In genomic region chr3:136050635-136051034, GRCm38 (mm10) we compare ENCODE assay signal across 20 mouse cellular contexts.
DNase-seq lines count a peak whose midpoint lies in the region; ATAC-seq lines count a peak whose summit lies in the region.
"Had no signal": no experiment of that assay in that cellular context is flagged by ENCODE, and none has a peak within 500 bp of the region (broad histone marks: within the 10 kb centered on the region; RNA-seq: fewer than 3 reads in every experiment).

No protein-coding gene starts in this region.

- 91% methylated on average over 3 of the region's 3 CpGs for WGBS in forebrain, embryonic 11.5 days

- no peaks in the 10 kb centered on the region for H3K36me3 ChIP-seq in forebrain, embryonic 11.5 days (ENCODE audit: control insufficient read depth, insufficient read depth, low read length)
- H3K36me3 ChIP-seq: embryonic facial prominence, embryonic 10.5 days; embryonic facial prominence, embryonic 12.5 days; forebrain, embryonic 12.5 days had no signal

- no peaks in the 10 kb centered on the region for H3K9me3 ChIP-seq in forebrain, embryonic 11.5 days (ENCODE audit: control insufficient read depth, low read length)
- H3K9me3 ChIP-seq: embryonic facial prominence, embryonic 10.5 days; embryonic facial prominence, embryonic 12.5 days; forebrain, embryonic 12.5 days had no signal

- DNase-seq in forebrain, embryonic 11.5 days (ENCODE audit: low spot score), result no peak
- no peak for DNase-seq in left cerebral cortex, postnatal 25 days (ENCODE audit: low spot score in 2 of 2)
- DNase-seq: adrenal gland, adult 2 months; adrenal gland, postnatal 10 days; adrenal gland, postnatal 25 days; cerebellum, adult 11 months; cerebellum, adult 18-20 months; cerebellum, adult 8-10 months; cerebellum, adult 9-11 months; cerebellum, postnatal 14 days; cerebellum, postnatal 36 days had no signal

- no peak overlapping the region for H3K9ac ChIP-seq in forebrain, embryonic 11.5 days (ENCODE audit: low read length)
- H3K9ac ChIP-seq: embryonic facial prominence, embryonic 12.5 days; forebrain, embryonic 12.5 days had no signal

- H3K27ac ChIP-seq in forebrain, embryonic 11.5 days (ENCODE audit: low read depth, low read length), result no peak overlapping the region
- H3K27ac ChIP-seq: embryonic facial prominence, embryonic 10.5 days; embryonic facial prominence, embryonic 12.5 days; forebrain, embryonic 12.5 days had no signal

- no peak overlapping the region for H3K4me3 ChIP-seq in forebrain, embryonic 11.5 days (ENCODE audit: low read depth, low read length)
- H3K4me3 ChIP-seq: embryonic facial prominence, embryonic 10.5 days; embryonic facial prominence, embryonic 12.5 days; forebrain, embryonic 12.5 days had no signal

- intact Hi-C loops in left cerebral cortex, postnatal 25 days (cut with DNase I), result no loop called here

- H3K4me1 ChIP-seq in forebrain, embryonic 11.5 days (replicated peaks; ENCODE audit: control insufficient read depth, insufficient read depth, low read length), result no peaks in the 10 kb centered on the region
- H3K4me1 ChIP-seq: embryonic facial prominence, embryonic 10.5 days; embryonic facial prominence, embryonic 12.5 days; forebrain, embryonic 12.5 days had no signal

- no peaks in the 10 kb centered on the region for H3K27me3 ChIP-seq in forebrain, embryonic 11.5 days (ENCODE audit: control insufficient read depth, insufficient read depth, low read length)
- H3K27me3 ChIP-seq: embryonic facial prominence, embryonic 12.5 days; forebrain, embryonic 12.5 days had no signal

- H3K4me2 ChIP-seq in forebrain, embryonic 11.5 days (ENCODE audit: low read depth, low read length, severe bottlenecking), result no peak overlapping the region
- H3K4me2 ChIP-seq: embryonic facial prominence, embryonic 12.5 days; forebrain, embryonic 12.5 days had no signal

- ATAC-seq in granulocyte monocyte progenitor cell, adult 5-6 weeks (replicated peaks; ENCODE audit: poor library complexity, severe bottlenecking), result peak; percentile 71
- peak; percentile 66 for ATAC-seq in megakaryocyte, adult 5-6 weeks (ENCODE audit: poor library complexity, severe bottlenecking)
- ATAC-seq in megakaryocyte-erythroid progenitor cell, adult 5-6 weeks (replicated peaks; ENCODE audit: low FRiP score, low TSS enrichment, poor library complexity, severe bottlenecking), result peak; percentile 34; the same call in 1 of the 2 replicates
- no peak for ATAC-seq in inflammation-experienced regulatory T-cells, adult 6 months
- no peak for ATAC-seq in forebrain, embryonic 11.5 days (replicated peaks; ENCODE audit: low FRiP score)
- ATAC-seq: forebrain, embryonic 14.5 days; forebrain, embryonic 16.5 days had no signal

Comparison
In these comparisons a context has a peak if more than half of its experiments do, and no peak if none do; other contexts are left out.
1. ATAC-seq: peak in granulocyte monocyte progenitor cell, adult 5-6 weeks (single experiment), megakaryocyte, adult 5-6 weeks (single experiment) and megakaryocyte-erythroid progenitor cell, adult 5-6 weeks (single experiment); none in inflammation-experienced regulatory T-cells, adult 6 months (single experiment) and forebrain, embryonic 11.5 days (single experiment).